Mouse (Mus musculus) embryonic facial prominence, embryonic 14.5 days (tissue): ENCODE data around the gene Astn1. TPM values are rescaled to one million over a fixed set of nuclear protein-coding genes. Genes with fewer than 3 reads are reported as not detected.

Experiments
- ATAC-seq: fragments of 200-750 bp; cut with Nextera tagmentation; 2 replicates; pipeline ENCODE4 v1.8.0; 2017; ENCODE audit warnings: low read depth, moderate number of reproducible peaks, moderate TSS enrichment
- DNase-seq: peaks from one replicate; pipeline ENCODE4 v3.0.0-alpha.2; 2015; ENCODE audit warnings: low spot score
- H3K27ac ChIP-seq: fragments of 300-500 bp; sonication (generic); replicated peaks from 2 replicates; pipeline ENCODE4 v1.5.1; 2014; ENCODE audit warnings: low read depth, mild to moderate bottlenecking, low read length, moderate library complexity
- H3K27me3 ChIP-seq: fragments of 300-500 bp; sonication (generic); replicated peaks from 2 replicates; pipeline ENCODE4 v1.6.1; 2014; ENCODE audit warnings: low read length; ENCODE audit not compliant: control insufficient read depth, insufficient read depth
- H3K36me3 ChIP-seq: fragments of 300-500 bp; sonication (generic); 2 replicates; pipeline ENCODE4 v1.6.1; 2014; ENCODE audit warnings: low read length, mixed read lengths; ENCODE audit not compliant: control insufficient read depth, insufficient read depth
- H3K4me1 ChIP-seq: fragments of 300-500 bp; sonication (generic); 2 replicates; pipeline ENCODE4 v1.6.1; 2014; ENCODE audit warnings: antibody characterized with exemption, low read length; ENCODE audit not compliant: control insufficient read depth, insufficient read depth
- H3K4me2 ChIP-seq: fragments of 300-500 bp; sonication (generic); 2 replicates; pipeline ENCODE4 v1.6.1; 2014; ENCODE audit warnings: low read depth, mild to moderate bottlenecking, low read length, moderate library complexity, mixed read lengths
- H3K4me3 ChIP-seq: fragments of 300-500 bp; sonication (generic); 2 replicates; pipeline ENCODE4 v1.5.1; 2014; ENCODE audit warnings: low read depth, mild to moderate bottlenecking, low read length
- H3K9ac ChIP-seq: fragments of 300-500 bp; sonication (generic); 2 replicates; pipeline ENCODE4 v1.6.1; 2014; ENCODE audit warnings: low read depth, mild to moderate bottlenecking, low read length, moderate library complexity, mixed read lengths
- H3K9me3 ChIP-seq: fragments of 300-500 bp; sonication (generic); 2 replicates; pipeline ENCODE4 v1.6.1; 2016; ENCODE audit warnings: low read length; ENCODE audit not compliant: control insufficient read depth
- WGBS: fragments of 180-500 bp; shearing (Covaris S2); extraction: QIAGEN DNeasy Blood & Tissue Kit; methylation state at CpG from one replicate; pipeline ENCODE4 v1.1.7; 2014; 5-methylcytosine and 5-hydroxymethylcytosine counted together
- polyA plus RNA-seq: library from polyadenylated mRNA; unstranded; fragments of >200 nt; fragmentation: Nextera tagmentation; extraction: Ambion mirVana; gene quantifications from 2 replicates; pipeline ENCODE4 v1.2.1, GENCODE M21; 2014

Gene Astn1
- polyA plus RNA-seq, 1 experiment from 2014 or later, result 3.5 TPM

DNA sequence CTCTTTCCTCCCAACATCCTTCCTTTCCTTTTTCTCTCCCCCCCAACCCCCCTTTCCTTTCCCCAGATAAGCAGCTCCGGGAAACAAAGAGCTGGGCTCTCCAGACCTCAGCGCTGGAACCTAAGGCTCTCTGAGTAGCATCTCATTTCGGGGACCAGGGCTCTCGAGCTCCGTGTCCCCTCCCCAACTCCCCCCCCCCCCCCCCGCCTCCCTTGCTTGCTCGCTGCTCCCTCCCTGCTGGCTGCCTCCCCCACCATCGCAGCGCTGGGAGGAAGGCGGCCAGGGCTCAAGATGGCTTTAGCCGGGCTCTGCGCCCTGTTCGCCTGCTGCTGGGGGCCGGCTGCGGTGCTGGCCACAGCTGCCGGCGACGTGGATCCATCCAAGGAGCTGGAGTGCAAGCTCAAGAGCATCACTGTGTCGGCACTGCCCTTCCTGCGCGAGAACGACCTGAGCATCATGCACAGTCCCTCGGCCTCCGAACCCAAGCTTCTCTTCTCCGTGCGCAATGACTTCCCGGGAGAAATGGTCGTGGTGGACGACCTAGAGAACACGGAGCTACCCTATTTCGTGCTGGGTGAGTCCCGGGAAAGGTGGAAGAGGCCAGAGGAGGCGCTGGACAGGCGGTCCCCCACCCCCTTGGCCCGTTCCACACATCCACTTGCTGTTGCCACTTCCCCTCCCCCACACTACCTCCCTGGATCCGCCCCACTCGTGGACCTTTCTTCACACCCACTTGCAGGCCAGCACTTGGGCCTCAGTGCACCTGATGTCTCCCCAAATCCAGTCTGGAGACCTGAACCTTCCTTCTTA, 424 bp downstream of the Astn1 start:
- DNase-seq, result no peak

DNA sequence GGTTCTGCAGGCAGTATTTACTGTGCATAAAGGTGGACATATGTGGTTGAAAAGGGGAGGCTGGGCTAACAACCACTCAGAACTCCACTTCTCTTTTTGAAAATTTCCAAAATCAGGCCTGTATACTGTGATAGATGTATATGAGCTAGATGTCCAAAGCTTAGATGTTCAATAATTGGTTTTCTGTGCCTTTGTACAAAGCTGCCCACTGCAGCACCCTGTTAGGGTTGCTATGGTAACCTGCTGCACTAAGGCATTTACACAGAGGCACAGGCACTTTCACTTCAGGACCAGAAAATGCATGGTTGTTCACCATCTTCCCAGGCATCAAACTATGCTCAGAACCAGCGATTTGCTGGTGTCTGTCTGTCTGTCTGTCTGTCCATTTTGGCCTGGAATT, 2.4 kb downstream of the Astn1 start:
- Histone ChIP-seq H3K9ac (no peak overlapping the region), H3K4me2 (peak overlapping the region; percentile 20; the same call in 1 of the 2 replicates), H3K4me1 (no peaks in the 10 kb centered on the region), H3K27me3 (peaks cover 3% of the 10 kb centered on the region; the same call in 1 of the 2 replicates), H3K27ac (no peak overlapping the region), H3K9me3 (no peaks in the 10 kb centered on the region), H3K36me3 (no peaks in the 10 kb centered on the region), H3K4me3 (no peak overlapping the region)
- no peak for DNase-seq
- no peak for ATAC-seq
- WGBS, result 60% methylated on average over 1 of the region's 1 CpGs

More for the DNA sequence above, 424 bp downstream of the Astn1 start:
- Histone ChIP-seq H3K27me3 (peaks cover 8% of the 10 kb centered on the region), H3K4me3 (peak overlapping the region; percentile 47), H3K4me2 (peak overlapping the region; percentile 79), H3K9me3 (no peaks in the 10 kb centered on the region), H3K4me1 (no peaks in the 10 kb centered on the region), H3K27ac (no peak overlapping the region), H3K9ac (peak overlapping the region; percentile 65), H3K36me3 (no peaks in the 10 kb centered on the region)
- ATAC-seq, result peak; percentile 74
- under 1% methylated on average over 19 of the region's 37 CpGs for WGBS

- no peak for DNase-seq
- Histone ChIP-seq H3K27ac (no peak overlapping the region), H3K36me3 (no peaks in the 10 kb centered on the region), H3K4me3 (no peak overlapping the region), H3K27me3 (no peaks in the 10 kb centered on the region), H3K4me2 (no peak overlapping the region), H3K9ac (no peak overlapping the region), H3K9me3 (no peaks in the 10 kb centered on the region), H3K4me1 (no peaks in the 10 kb centered on the region)
- no peak for ATAC-seq
- 83% methylated on average over 6 of the region's 6 CpGs for WGBS
These were observed 20.2 kb downstream of the Astn1 start for GRCm38 (mm10) chr1:158382277-158382676.

GRCm38 (mm10) chr1:158383210-158383609, 21.1 kb downstream of the Astn1 start:
- H3K9me3 ChIP-seq, result no peaks in the 10 kb centered on the region
- H3K9ac ChIP-seq, result no peak overlapping the region
- no peaks in the 10 kb centered on the region for H3K36me3 ChIP-seq
- ATAC-seq (0 out of 2 replicates have a peak, but pooled peaks have one; percentile 15), DNase-seq (peak; percentile 15)
- H3K4me2 ChIP-seq, result no peak overlapping the region
- H3K27me3 ChIP-seq, result no peaks in the 10 kb centered on the region
- WGBS, result 46% methylated on average over 3 of the region's 3 CpGs
- no peaks in the 10 kb centered on the region for H3K4me1 ChIP-seq
- H3K4me3 ChIP-seq, result no peak overlapping the region
- H3K27ac ChIP-seq, result no peak overlapping the region

- Histone ChIP-seq H3K27ac (no peak overlapping the region), H3K4me3 (no peak overlapping the region), H3K36me3 (no peaks in the 10 kb centered on the region), H3K27me3 (no peaks in the 10 kb centered on the region), H3K9me3 (no peaks in the 10 kb centered on the region), H3K4me2 (no peak overlapping the region), H3K9ac (no peak overlapping the region), H3K4me1 (no peaks in the 10 kb centered on the region)
- DNase-seq (no peak), ATAC-seq (no peak)
- 95% methylated on average over 2 of the region's 2 CpGs for WGBS
These were observed 23.2 kb downstream of the Astn1 start for GRCm38 (mm10) chr1:158385311-158385710.

DNA sequence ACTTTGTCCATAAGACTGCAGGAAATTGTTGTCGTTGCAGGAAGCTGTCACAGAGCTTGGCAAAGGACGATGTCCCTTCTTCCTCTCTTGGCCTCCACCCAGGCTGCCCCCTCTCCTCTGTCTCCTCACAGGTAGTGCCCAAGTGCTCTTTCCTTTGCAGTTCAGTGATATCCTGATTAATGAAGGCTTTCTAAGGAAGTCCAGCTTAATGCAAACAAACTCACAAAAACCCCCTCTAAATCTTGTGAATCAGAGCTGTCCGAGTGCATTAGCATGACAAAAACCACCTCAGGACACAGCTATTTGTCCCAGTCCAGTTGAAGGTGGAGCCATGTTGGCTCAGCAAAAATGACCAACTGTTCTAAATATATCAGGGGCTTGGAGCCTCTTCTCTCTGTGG, 24.7 kb downstream of the Astn1 start:
- no peak overlapping the region for H3K4me2 ChIP-seq
- H3K9me3 ChIP-seq, result no peaks in the 10 kb centered on the region
- ATAC-seq (no peak), DNase-seq (no peak)
- no peak overlapping the region for H3K4me3 ChIP-seq
- H3K27ac ChIP-seq, result no peak overlapping the region
- no peak overlapping the region for H3K9ac ChIP-seq
- H3K36me3 ChIP-seq, result no peaks in the 10 kb centered on the region
- H3K27me3 ChIP-seq, result no peaks in the 10 kb centered on the region
- no peaks in the 10 kb centered on the region for H3K4me1 ChIP-seq
- 62% methylated on average over 3 of the region's 3 CpGs for WGBS

DNA sequence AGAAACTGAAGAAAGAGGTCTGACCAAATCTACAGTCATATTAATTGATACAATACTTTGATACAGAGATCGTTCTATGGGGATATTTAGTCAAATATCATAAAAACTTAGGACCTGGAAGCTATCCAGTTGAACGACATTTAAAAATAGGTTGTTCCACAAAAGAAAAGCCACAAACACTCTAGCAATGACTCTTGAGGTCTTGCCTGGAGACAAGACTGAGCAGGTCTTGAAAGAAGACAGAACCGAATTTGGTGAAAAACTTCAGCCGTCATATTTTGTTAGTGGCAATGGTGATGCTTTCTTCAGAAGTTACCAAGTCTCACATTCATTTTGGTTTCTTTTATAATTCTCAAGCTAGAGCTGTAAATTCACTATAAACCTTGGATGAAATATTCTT, 26.9 kb downstream of the Astn1 start:
- H3K9me3 ChIP-seq, result no peaks in the 10 kb centered on the region
- H3K4me3 ChIP-seq, result no peak overlapping the region
- no peaks in the 10 kb centered on the region for H3K36me3 ChIP-seq
- no peak overlapping the region for H3K9ac ChIP-seq
- no peaks in the 10 kb centered on the region for H3K27me3 ChIP-seq
- no peak overlapping the region for H3K27ac ChIP-seq
- H3K4me1 ChIP-seq, result no peaks in the 10 kb centered on the region
- WGBS, result 86% methylated on average over 4 of the region's 4 CpGs
- no peak overlapping the region for H3K4me2 ChIP-seq
- DNase-seq, result no peak
- no peak for ATAC-seq

DNA sequence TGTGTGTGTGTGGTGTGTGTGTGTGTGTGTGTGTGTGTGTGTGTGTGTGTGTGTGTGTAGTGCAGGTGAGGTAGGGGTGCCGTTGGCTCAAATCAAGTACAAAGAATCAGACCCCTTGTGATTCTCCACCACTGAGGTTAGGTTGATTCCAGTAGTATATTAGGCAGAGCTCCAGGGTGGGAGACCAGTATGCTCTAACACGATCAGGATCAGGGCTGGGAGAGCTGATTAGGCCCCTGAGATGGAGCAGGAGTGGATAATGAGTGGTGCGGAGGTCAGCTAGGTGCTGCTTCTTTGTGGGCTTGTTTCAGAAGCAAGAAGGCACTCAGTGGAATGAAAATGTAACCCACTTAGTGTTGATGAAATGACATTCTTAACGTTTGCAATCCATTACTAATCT, 28.6 kb downstream of the Astn1 start:
- no peaks in the 10 kb centered on the region for H3K9me3 ChIP-seq
- H3K27ac ChIP-seq, result no peak overlapping the region
- no peak overlapping the region for H3K9ac ChIP-seq
- no peak overlapping the region for H3K4me2 ChIP-seq
- ATAC-seq (no peak), DNase-seq (no peak)
- H3K27me3 ChIP-seq, result no peaks in the 10 kb centered on the region
- H3K4me1 ChIP-seq, result no peaks in the 10 kb centered on the region
- 71% methylated on average over 4 of the region's 4 CpGs for WGBS
- H3K4me3 ChIP-seq, result no peak overlapping the region
- H3K36me3 ChIP-seq, result no peaks in the 10 kb centered on the region

DNA sequence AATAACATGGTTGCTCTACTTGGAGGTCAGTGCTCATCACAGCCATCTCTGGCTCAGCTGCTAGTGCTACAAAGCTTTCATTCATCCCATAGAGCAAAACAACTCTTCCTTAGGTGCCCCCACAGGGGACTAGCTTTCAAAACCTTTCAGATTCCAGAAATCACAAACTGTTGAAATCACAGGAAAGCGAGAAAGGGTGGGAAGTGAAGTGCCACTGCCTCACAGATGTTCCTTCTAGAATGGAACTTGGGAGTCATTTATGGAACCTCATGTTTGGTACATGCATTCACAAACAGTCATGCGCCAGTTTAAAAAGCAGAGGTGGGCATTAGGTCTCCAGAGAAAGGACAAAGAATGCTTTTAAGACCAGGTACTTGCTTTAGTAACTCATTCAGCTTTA, 35.0 kb downstream of the Astn1 start:
- WGBS, result 88% methylated on average over 2 of the region's 2 CpGs
- DNase-seq, result no peak
- Histone ChIP-seq H3K27ac (no peak overlapping the region), H3K4me1 (no peaks in the 10 kb centered on the region), H3K9me3 (no peaks in the 10 kb centered on the region), H3K36me3 (no peaks in the 10 kb centered on the region), H3K9ac (no peak overlapping the region), H3K4me3 (no peak overlapping the region), H3K27me3 (no peaks in the 10 kb centered on the region), H3K4me2 (no peak overlapping the region)
- ATAC-seq, result no peak
